Mouse (Mus musculus) thymus, postnatal 10 days (tissue): ENCODE measurements around the gene Gzmm.
"Not testable (repeated sequence)": the region's sequence is repeated elsewhere in the genome, so short reads cannot be mapped to it uniquely, and the experiment has no call there.

ENCODE experiments used
- DNase-seq, 2 experiments: peaks; one replicate each; pipeline ENCODE4 v3.0.0; 2021; ENCODE audit warnings: low spot score in 2 of 2

Gzmm gene

GRCm38 (mm10) chr10:79701443-79702129 is 12.8 kb downstream of the Gzmm start:
- DNase-seq: no peak

- DNase-seq: not testable (repeated sequence)
Observed at GRCm38 (mm10) chr10:79702970-79703369, 14.2 kb downstream of the Gzmm start.

- DNase-seq: no peak
Observed at GRCm38 (mm10) chr10:79703541-79703940, 14.7 kb downstream of the Gzmm start.

- DNase-seq: peak; percentile 96 to 97
Observed at GRCm38 (mm10) chr10:79704065-79704969, 15.5 kb downstream of the Gzmm start, which contains the start of gene Bsg. Gene Bsg (plus strand): TSS chr10:79704491.

GRCm38 (mm10) chr10:79704970-79705360 is 16.1 kb downstream of the Gzmm start:
- no peak for DNase-seq

- DNase-seq: no peak
Observed at GRCm38 (mm10) chr10:79705951-79706350, 17.1 kb downstream of the Gzmm start.

GRCm38 (mm10) chr10:79706406-79707094 is 17.7 kb downstream of the Gzmm start:
- no peak for DNase-seq

- DNase-seq: no peak
Observed at GRCm38 (mm10) chr10:79707162-79707561, 18.3 kb downstream of the Gzmm start.

- no peak for DNase-seq
Observed at GRCm38 (mm10) chr10:79707759-79708158, 18.9 kb downstream of the Gzmm start.

GRCm38 (mm10) chr10:79708668-79709067 is 19.8 kb downstream of the Gzmm start:
- DNase-seq: no peak

- no peak for DNase-seq
Observed at GRCm38 (mm10) chr10:79709307-79709706, 20.5 kb downstream of the Gzmm start.

- peak in 1 of 2 experiments; percentile 41 for DNase-seq
Observed at GRCm38 (mm10) chr10:79712029-79712428, 23.2 kb downstream of the Gzmm start.

- peak; percentile 37 to 83 for DNase-seq
Observed at GRCm38 (mm10) chr10:79712499-79713126, 23.8 kb downstream of the Gzmm start.

GRCm38 (mm10) chr10:79713163-79713562 is 24.3 kb downstream of the Gzmm start:
- DNase-seq: no peak

- DNase-seq: no peak
Observed at GRCm38 (mm10) chr10:79714996-79715395, 26.2 kb downstream of the Gzmm start.

- no peak for DNase-seq
Observed at GRCm38 (mm10) chr10:79716254-79716987, 27.6 kb downstream of the Gzmm start, which contains the start of gene Hcn2. Gene Hcn2 (plus strand): TSS chr10:79716634.

- DNase-seq: no peak
Observed at GRCm38 (mm10) chr10:79716988-79717355, 28.2 kb downstream of the Gzmm start.

- peak in 1 of 2 experiments; percentile 68 for DNase-seq
Observed at GRCm38 (mm10) chr10:79717640-79718357, 29.0 kb downstream of the Gzmm start.

- DNase-seq: no peak
Observed at GRCm38 (mm10) chr10:79721089-79721488, 32.3 kb downstream of the Gzmm start.

- no peak for DNase-seq
Observed at GRCm38 (mm10) chr10:79723047-79723446, 34.2 kb downstream of the Gzmm start.
